Mouse (Mus musculus) lung, adult 18-20 months (tissue): ENCODE results near the gene Vmn2r42.
"Not testable (repeated sequence)": the region's sequence is repeated elsewhere in the genome, so short reads cannot be mapped to it uniquely, and the experiment has no call there.

ENCODE experiments used
- DNase-seq, 2 experiments: peaks; one replicate each; pipeline ENCODE4 v3.0.0; 2022; ENCODE audit warnings: mixed read lengths in 2 of 2

Vmn2r42 gene

DNA sequence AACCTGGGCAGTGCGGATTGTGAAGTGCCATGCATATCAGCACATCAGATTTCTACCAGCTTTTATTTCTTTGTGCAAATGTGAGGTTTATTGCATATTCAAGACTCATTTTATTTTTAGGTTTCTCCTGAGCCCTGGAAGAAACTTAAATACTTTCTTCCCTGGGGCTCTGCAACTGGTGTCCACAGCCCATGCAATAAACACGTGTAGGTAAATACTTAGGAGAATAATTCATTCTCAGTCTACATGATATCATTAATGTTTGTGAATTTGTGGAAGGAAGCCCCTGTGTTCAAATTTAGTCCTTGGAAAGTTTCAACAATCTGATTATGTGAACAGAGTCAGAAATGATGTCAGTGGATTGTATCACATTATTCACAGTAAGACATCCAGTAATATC is at the start of gene Vmn2r42:
TSS of gene Vmn2r42 (minus strand) at position 101 of the 400 bp plus-strand sequence.
- not testable (repeated sequence) for DNase-seq

DNA sequence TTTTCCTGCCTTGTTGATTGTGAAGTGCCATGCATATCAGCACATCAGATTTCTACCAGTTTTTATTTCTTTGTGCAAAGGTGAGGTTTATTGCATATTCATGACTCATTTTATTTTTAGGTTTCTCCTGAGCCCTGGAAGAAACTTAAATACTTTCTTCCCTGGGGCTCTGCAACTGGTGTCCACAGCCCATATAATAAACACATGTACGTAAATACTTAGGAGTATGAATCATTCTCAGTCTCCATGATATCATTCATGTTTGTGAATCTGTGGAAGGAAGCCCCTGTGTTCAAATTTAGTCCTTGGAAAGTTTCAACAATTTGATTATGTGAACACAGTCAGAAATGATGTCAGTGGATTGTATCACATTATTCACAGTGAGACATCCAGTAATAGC is 38.6 kb downstream of the Vmn2r42 start, which contains the start of gene Vmn2r41:
TSS of gene Vmn2r41 (minus strand) at position 101 of the 400 bp plus-strand sequence.
- DNase-seq, result not testable (repeated sequence)
